Mouse (Mus musculus) stomach, adult 2 months (tissue): Measurements from ENCODE around the gene Unc45a. TPM values are rescaled to one million over a fixed set of nuclear protein-coding genes. Genes with fewer than 3 reads are reported as not detected.

Experiments
- polyA plus RNA-seq: library from polyadenylated mRNA; depleted of rRNA; stranded (reverse); fragments of >200 nt; gene quantifications from 2 replicates; pipeline ENCODE4 v1.2.3, GENCODE M21; 2012; rRNA removed

The Unc45a gene
- polyA plus RNA-seq = 41.4 and 45.6 TPM in 2 replicates

DNA sequence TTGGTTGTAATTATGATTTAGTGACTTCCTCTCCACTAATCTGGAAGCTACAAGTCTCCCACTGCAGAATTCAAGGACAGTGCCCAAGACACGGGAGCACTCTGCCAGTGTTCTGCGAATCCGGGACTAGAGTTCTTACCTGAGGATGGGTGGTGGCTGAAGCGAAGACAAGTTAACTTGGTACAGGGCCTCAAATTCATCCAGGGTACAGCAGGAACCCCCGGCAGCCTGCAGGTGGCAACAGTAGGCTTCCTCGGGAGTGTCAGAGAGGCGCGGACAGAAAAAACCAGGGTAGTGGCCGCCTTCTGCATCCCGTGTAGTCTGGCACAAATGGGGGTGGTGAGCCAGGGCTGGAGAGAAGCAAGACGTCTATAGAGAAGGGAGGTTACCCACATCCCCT, at the start of gene Unc45a:
TSS of gene Unc45a (minus strand) at position 213 of the 400 bp plus-strand sequence.

DNA sequence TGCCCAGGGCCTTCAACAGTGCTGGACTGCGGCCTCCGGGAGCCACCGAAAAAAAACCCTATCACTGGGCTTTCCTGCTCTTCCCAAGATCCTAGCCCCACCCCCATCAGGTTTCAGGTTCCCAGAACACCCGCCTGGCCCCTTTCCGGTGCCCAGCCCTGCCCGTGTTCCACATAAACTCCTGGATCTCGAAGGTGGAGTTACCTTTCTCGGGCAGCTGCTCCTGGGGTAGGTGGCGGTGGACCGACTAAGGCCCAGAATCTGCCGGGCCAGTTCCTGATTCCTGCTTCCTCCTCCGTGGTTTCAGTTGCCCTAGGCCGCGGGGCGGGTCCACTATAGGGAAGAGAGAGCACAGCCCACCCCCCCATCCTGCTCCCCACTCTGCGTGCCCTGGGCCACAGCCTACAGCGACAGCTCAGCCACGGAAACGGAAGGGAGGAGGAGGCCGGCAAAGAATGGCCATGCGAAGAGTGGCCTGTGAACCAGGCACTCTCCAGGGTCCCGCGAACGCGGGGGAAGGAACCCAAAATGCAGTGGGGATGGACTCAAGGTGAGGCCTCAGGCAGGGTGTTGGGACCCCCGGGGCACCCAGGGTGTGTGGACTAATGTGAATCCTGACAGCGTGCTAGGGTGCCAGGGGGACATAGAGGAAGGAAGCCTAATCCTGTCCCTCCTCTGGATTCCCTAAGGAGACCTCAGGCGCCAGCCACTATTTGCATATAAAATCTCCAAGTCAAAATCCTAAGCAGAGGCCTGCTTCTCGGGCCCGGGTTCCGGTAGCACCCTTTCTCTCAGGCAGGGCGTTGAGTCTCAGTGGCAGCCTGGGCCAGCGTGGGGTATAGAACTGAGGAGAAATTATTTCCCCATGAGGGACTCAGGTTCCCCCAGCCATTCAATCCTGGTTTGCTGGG, 47.1 kb upstream of the Unc45a start, which contains the start of gene Fes:
TSS of gene Fes (minus strand) at position 314 of the 911 bp plus-strand sequence.

DNA sequence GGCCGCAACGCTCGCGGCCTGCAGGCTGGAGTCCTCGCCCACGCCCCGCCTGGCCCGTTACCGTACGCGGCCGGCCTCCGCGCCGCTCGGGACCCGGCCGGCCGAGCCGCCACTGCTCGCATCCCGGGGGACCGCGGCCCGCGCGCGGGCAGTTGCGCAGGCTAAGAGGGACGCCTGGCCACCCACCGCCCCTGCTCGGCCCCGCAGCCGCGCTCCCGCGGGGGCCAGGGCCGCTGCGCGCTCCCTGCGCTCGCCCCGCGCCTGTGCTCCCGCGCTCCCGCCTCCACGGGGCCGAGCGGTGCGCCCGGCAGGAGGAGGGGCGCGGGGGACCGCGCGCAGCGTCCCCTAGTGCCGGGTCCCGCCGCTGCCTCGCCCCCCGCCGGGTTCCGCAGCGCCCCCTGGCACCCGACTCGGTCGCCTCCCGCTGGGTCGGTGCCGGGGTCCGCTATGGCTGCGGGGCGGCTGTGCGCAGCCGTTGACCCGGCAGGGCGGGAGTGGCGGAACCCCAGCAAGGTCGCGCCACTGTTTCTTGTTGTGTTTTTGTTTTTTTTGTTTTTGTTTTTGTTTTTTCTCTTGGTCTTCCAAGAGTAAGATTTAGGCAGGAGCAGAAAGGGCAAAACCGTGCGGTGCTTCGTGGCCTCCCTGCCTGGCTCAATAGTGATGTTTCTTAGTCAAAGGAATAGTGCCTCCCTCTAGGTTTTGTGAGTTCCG, 30.4 kb upstream of the Unc45a start, which contains the start of gene Man2a2:
TSS of gene Man2a2 (minus strand) at position 335 of the 711 bp plus-strand sequence.

DNA sequence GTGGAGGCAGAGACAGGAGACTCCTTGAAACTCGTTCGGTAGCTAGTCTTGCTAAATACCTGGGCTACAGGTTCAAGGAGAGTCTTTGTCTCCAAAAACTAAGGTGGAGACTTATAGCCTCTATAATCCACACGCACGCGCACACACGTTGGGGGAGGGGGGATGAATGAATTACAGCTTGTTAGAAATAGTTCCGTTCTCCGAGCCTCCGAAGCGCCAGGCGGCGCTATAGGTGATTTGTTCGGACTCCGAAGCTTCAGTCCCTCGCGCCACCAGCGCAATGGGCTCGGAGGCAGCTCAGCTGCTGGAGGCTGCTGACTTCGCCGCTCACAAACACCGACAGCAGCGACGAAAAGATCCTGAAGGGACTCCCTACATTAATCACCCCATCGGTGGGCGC, 2.1 kb upstream of the Unc45a start, which contains the start of gene Hddc3:
TSS of gene Hddc3 (plus strand) at position 247 of the 400 bp plus-strand sequence.

DNA sequence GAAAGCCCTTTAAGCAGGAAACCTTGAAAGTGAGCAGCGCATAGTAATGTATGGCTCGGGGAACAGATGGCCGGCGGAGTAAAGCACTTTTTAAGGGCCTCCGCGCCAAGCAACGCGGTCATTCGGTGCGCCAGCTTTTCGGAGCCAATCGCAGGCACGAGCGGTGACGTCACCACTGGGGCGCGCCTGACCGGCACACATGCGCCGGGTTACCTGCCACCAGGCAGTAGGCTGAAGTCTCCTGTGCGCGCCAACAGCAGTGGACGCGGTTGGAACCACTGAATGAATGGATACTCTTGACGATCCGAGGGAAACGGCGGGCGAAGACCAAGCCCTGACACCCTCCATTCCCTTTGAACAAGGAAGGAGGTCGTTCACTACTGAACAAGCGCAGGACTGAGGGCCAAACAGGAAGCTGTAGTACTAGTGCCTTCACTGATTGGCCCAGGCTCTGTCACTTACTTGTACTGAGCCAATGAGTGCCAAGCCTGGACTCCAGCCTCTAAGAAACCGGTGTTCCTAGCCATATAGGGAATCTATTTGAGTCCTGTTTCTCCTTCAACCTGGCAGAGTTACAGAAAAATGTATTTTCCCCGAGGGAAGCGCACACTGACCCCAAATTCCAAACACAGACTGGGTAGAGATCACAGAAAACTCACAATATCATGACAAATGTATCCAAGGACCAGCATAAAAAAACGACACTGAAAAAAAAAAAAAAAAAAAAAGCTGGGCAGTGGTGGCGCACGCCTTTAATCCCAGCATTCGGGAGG, 16.6 kb downstream of the Unc45a start, which contains the start of gene Rccd1:
TSS of gene Rccd1 (minus strand) at position 412 of the 773 bp plus-strand sequence.

DNA sequence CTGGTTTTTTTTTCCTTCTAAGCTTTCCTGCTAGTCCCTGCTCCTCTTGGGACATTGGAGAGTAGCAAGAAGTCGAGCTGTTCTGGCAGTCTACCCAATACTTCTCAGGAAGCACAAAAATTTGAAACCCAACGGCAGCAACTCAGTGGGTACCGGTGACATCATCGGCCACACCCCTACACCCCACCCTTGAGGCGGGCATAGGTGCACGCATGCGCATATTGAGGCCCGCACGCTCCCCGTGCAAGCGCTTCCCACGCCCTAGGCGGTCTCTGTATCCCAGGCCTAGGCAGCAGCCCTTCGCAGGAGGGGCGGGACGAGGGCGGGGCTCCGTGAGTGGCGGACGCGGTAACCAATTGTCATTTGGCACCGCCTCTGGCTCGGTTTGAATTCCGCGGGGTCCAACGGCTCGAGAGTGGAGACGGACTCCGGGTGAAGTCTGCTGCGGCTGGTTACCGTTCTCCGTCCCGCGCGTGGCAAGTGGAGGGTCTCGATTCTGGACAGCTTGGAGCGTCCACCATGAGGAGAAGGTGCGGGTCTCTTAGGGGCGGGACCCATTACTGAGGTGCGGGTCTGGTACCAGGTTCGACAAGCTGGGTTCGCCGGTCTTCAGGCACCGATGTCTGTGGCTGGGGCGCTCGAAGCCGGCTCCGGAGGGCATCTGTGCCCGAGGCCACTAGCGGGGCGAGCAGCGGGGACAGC, 46.6 kb downstream of the Unc45a start, which contains the start of gene Prc1:
TSS of gene Prc1 (plus strand) at position 389 of the 702 bp plus-strand sequence.

Other genes with a start within 250 kb of the Unc45a start
- 80.6 and 95.4 TPM in 2 replicates for gene Idh2, start 225.6 kb downstream of the Unc45a start, polyA plus RNA-seq
- gene Sema4b, start 154.2 kb downstream of the Unc45a start, polyA plus RNA-seq = 28.8 and 30.4 TPM in 2 replicates
- gene Cib1, start 108.2 kb downstream of the Unc45a start, polyA plus RNA-seq = 213 and 281 TPM in 2 replicates
- gene Gdpgp1, start 108.1 kb downstream of the Unc45a start, polyA plus RNA-seq = 1.6 and 2.6 TPM in 2 replicates
- 0.06 and 0.09 TPM in 2 replicates for gene Ttll13, start 94.6 kb downstream of the Unc45a start, polyA plus RNA-seq
- gene Ngrn, start 79.8 kb downstream of the Unc45a start, polyA plus RNA-seq = 6.5 and 9.0 TPM in 2 replicates
- 2.2 and 5.1 TPM in 2 replicates for gene Vps33b, start 71.4 kb downstream of the Unc45a start, polyA plus RNA-seq
- gene Prc1, start 46.6 kb downstream of the Unc45a start, polyA plus RNA-seq = 3.4 and 4.5 TPM in 2 replicates
- 3.5 and 3.6 TPM in 2 replicates for gene Rccd1, start 16.6 kb downstream of the Unc45a start, polyA plus RNA-seq
- 7.8 and 8.3 TPM in 2 replicates for gene Hddc3, start 2.1 kb upstream of the Unc45a start, polyA plus RNA-seq
- 23.3 and 27.7 TPM in 2 replicates for gene Man2a2, start 30.4 kb upstream of the Unc45a start, polyA plus RNA-seq
- 27.2 and 33.1 TPM in 2 replicates for gene Fes, start 46.9 kb upstream of the Unc45a start, polyA plus RNA-seq
- gene Furin, start 64.4 kb upstream of the Unc45a start, polyA plus RNA-seq = 497 and 619 TPM in 2 replicates
- gene Blm, start 194.1 kb upstream of the Unc45a start, polyA plus RNA-seq = 0.19 and 0.91 TPM in 2 replicates